In genomic region chr5:7899537-7899936, GRCm38 (mm10) we compare ENCODE assay signal across 8 mouse cellular contexts.
DNase-seq lines count a peak whose midpoint lies in the region; ATAC-seq and TF ChIP-seq lines count a peak whose summit lies in the region.

No protein-coding gene starts in this region.

- H3K4me2 ChIP-seq in heart, postnatal 0 days (ENCODE audit: low read depth, low read length), result no peak overlapping the region
- no peak overlapping the region for H3K4me2 ChIP-seq in CH12.LX (ENCODE audit: insufficient read depth, low read depth, poor library complexity, severe bottlenecking)

- no peaks in the 10 kb centered on the region for H3K79me2 ChIP-seq in CH12.LX (replicated peaks; ENCODE audit: control insufficient read depth, extremely low read depth, insufficient read depth, poor library complexity, severe bottlenecking)

- no peak overlapping the region for H3K4me3 ChIP-seq in heart, postnatal 0 days (ENCODE audit: low read depth, low read length)
- no peak overlapping the region for H3K4me3 ChIP-seq in CH12.LX (replicated peaks in 1 of 3; ENCODE audit: low read depth in 2 of 3, low read length in 2 of 3, poor library complexity in 1 of 3)

- in situ Hi-C loops in CH12.LX (cut with MboI; ENCODE audit: low pct_ligation_motif_present, low pct_unique_long_range_greater_than_20kb, low sequenced_read_pairs), result no loop called here

- peak; percentile 77 for TF ChIP-seq RAD21 in CH12.LX (IDR thresholded peaks at IDR 0.05; ENCODE audit: low read depth, low read length)

- TF ChIP-seq CTCF in heart, postnatal 0 days (IDR thresholded peaks at IDR 0.05; ENCODE audit: low read depth), result peak; percentile 49
- TF ChIP-seq CTCF in CH12.LX (conservative IDR thresholded peaks at IDR 0.05 in 1 of 2, IDR thresholded peaks at IDR 0.05 in 1 of 2; ENCODE audit: low read depth in 2 of 2, low read length in 2 of 2), result peak in 1 of 2 experiments; percentile 62; a peak in 2 of 4 replicates

- no peaks in the 10 kb centered on the region for H3K9me3 ChIP-seq in heart, postnatal 0 days (replicated peaks; ENCODE audit: control insufficient read depth, low read length)
- H3K9me3 ChIP-seq in CH12.LX (replicated peaks; ENCODE audit: low read length), result no peaks in the 10 kb centered on the region

- H3K9ac ChIP-seq in heart, postnatal 0 days (replicated peaks; ENCODE audit: low read depth, low read length), result no peak overlapping the region
- no peak overlapping the region for H3K9ac ChIP-seq in CH12.LX (ENCODE audit: insufficient read depth, low read depth)

- ATAC-seq in heart, postnatal 0 days (ENCODE audit: insufficient read depth, low read depth), result no peak

- no peak for TF ChIP-seq POLR2A in CH12.LX (IDR thresholded peaks at IDR 0.05; ENCODE audit: low read depth, low read length)

- TF ChIP-seq EP300 in heart, postnatal 0 days (IDR thresholded peaks at IDR 0.05; ENCODE audit: low read depth), result no peak
- TF ChIP-seq EP300 in CH12.LX (IDR thresholded peaks at IDR 0.05; ENCODE audit: low read length), result no peak

- H3K27me3 ChIP-seq in heart, postnatal 0 days (ENCODE audit: control insufficient read depth, insufficient read depth, low read length), result no peaks in the 10 kb centered on the region
- H3K27me3 ChIP-seq in CH12.LX (replicated peaks), result no peaks in the 10 kb centered on the region

- WGBS in heart, postnatal 0 days, result 66% methylated on average over 3 of the region's 3 CpGs

- DNase-seq in heart, postnatal 0 days (ENCODE audit: low spot score), result no peak
- DNase-seq in heart, adult 8-10 months (ENCODE audit: low spot score), result no peak
- DNase-seq in CH12.LX (ENCODE audit: extremely low read depth), result peak; percentile 38
- peak; percentile 34 for DNase-seq in brain, embryonic 18.5 days (ENCODE audit: low read depth, low spot score)
- peak; percentile 57 to 65 for DNase-seq in layer of hippocampus, postnatal 10 days (ENCODE audit: low spot score in 2 of 2)
- peak; percentile 9 for DNase-seq in retina, adult 2 months (ENCODE audit: low read depth, low spot score)
- no peak for DNase-seq in c-Kit-positive CD71-positive TER-119-positive erythroid progenitor cells, embryonic 14.5 days (ENCODE audit: low spot score)
- no peak for DNase-seq in thymus, postnatal 4 days

- dilution Hi-C loops in CH12.LX (cut with MboI; ENCODE audit: extremely low pct_ligation_motif_present, extremely low pct_unique_long_range_greater_than_20kb, low sequenced_read_pairs), result no loop called here

- H3K4me1 ChIP-seq in heart, postnatal 0 days (ENCODE audit: control insufficient read depth, insufficient read depth), result no peaks in the 10 kb centered on the region
- no peaks in the 10 kb centered on the region for H3K4me1 ChIP-seq in CH12.LX (ENCODE audit: control insufficient read depth in 1 of 2, insufficient read depth in 2 of 2)

- H3K36me3 ChIP-seq in heart, postnatal 0 days (replicated peaks; ENCODE audit: control insufficient read depth, insufficient read depth, low read length), result no peaks in the 10 kb centered on the region
- H3K36me3 ChIP-seq in CH12.LX (replicated peaks in 1 of 2; ENCODE audit: control insufficient read depth in 1 of 2, insufficient read depth in 1 of 2, low read length in 1 of 2), result no peaks in the 10 kb centered on the region

- no peak overlapping the region for H3K27ac ChIP-seq in heart, postnatal 0 days (ENCODE audit: low read depth)
- no peak overlapping the region for H3K27ac ChIP-seq in CH12.LX (ENCODE audit: insufficient read depth, low read depth)

TF ChIP-seq in CH12.LX, 34 proteins besides CTCF, POLR2A, EP300 and RAD21:
- peak; percentile 51 for TF ChIP-seq SMC3 (IDR thresholded peaks at IDR 0.05; ENCODE audit: low read depth, low read length)
- TF ChIP-seq RCOR1 (conservative IDR thresholded peaks at IDR 0.05; ENCODE audit: low read depth, low read length), result no peak
- 0 out of 2 replicates have a peak, but pooled peaks have one; percentile 19 for TF ChIP-seq ZC3H11A (IDR thresholded peaks at IDR 0.05; ENCODE audit: low read depth, low read length)

Comparison
In these comparisons a context has a peak if more than half of its experiments do, and no peak if none do; other contexts are left out.
1. DNase-seq: peak in CH12.LX (single experiment), brain, embryonic 18.5 days (single experiment), layer of hippocampus, postnatal 10 days (2 of 2) and retina, adult 2 months (single experiment); none in heart, postnatal 0 days (single experiment), heart, adult 8-10 months (single experiment), c-Kit-positive CD71-positive TER-119-positive erythroid progenitor cells, embryonic 14.5 days (single experiment) and thymus, postnatal 4 days (single experiment).